ENCODE assay signal across 8 mouse cellular contexts in genomic region chr6:125192016-125192714, GRCm38 (mm10). TPM values are rescaled to one million over a fixed set of nuclear protein-coding genes. Genes with fewer than 3 reads are reported as not detected.
DNase-seq lines count a peak whose midpoint lies in the region; ATAC-seq and TF ChIP-seq lines count a peak whose summit lies in the region.

No protein-coding gene starts in this region.

- no peak for TF ChIP-seq CTCF in E14TG2a.4 (conservative IDR thresholded peaks at IDR 0.05; ENCODE audit: low read length)
- TF ChIP-seq CTCF in liver, postnatal 0 days (IDR thresholded peaks at IDR 0.05; ENCODE audit: low read depth), result no peak

- H3K4me1 ChIP-seq in E14TG2a.4 (replicated peaks; ENCODE audit: low read depth, low read length), result peaks cover 55% of the 10 kb centered on the region
- H3K4me1 ChIP-seq in forebrain, embryonic 13.5 days, result peaks cover 28% of the 10 kb centered on the region
- H3K4me1 ChIP-seq in liver, postnatal 0 days (ENCODE audit: insufficient read depth), result peaks cover 12% of the 10 kb centered on the region
- H3K4me1 ChIP-seq in neural tube, embryonic 14.5 days (ENCODE audit: control insufficient read depth, insufficient read depth, low read length), result peaks cover 6% of the 10 kb centered on the region; the same call in 1 of the 2 replicates

- H3K4me3 ChIP-seq in E14TG2a.4 (replicated peaks; ENCODE audit: low read length), result peak overlapping the region; percentile 96
- peak overlapping the region; percentile 71 for H3K4me3 ChIP-seq in forebrain, embryonic 13.5 days
- H3K4me3 ChIP-seq in liver, postnatal 0 days (ENCODE audit: low read depth, low read length), result peak overlapping the region; percentile 78
- peak overlapping the region; percentile 66 for H3K4me3 ChIP-seq in neural tube, embryonic 14.5 days (ENCODE audit: low read depth, low read length)

- DNase-seq in c-Kit-positive CD71-positive TER-119-positive erythroid progenitor cells, embryonic 14.5 days (ENCODE audit: low spot score), result peak; percentile 94
- peak; percentile 95 for DNase-seq in heart, postnatal 10 days
- DNase-seq in large intestine, adult 2 months (ENCODE audit: low read depth, low spot score), result peak; percentile 88
- DNase-seq in liver, postnatal 0 days, result peak; percentile 95
- peak; percentile 95 for DNase-seq in testis, postnatal 10 days (ENCODE audit: low spot score)

- intact Hi-C loops in heart, postnatal 10 days (cut with DNase I), result loop anchor here (5.0 kb wide), 1 partner anchor 95 kb away; the partner anchor contains the start of gene Chd4

- H3K9ac ChIP-seq in forebrain, embryonic 13.5 days, result peak overlapping the region; percentile 84
- peak overlapping the region; percentile 83 for H3K9ac ChIP-seq in liver, postnatal 0 days (replicated peaks)
- H3K9ac ChIP-seq in neural tube, embryonic 14.5 days (replicated peaks; ENCODE audit: low read depth, low read length), result peak overlapping the region; percentile 70

- H3K4me2 ChIP-seq in forebrain, embryonic 13.5 days, result peak overlapping the region; percentile 92
- peak overlapping the region; percentile 90 for H3K4me2 ChIP-seq in liver, postnatal 0 days (ENCODE audit: low read depth, low read length)
- peak overlapping the region; percentile 90 for H3K4me2 ChIP-seq in neural tube, embryonic 14.5 days (ENCODE audit: low read depth, low read length)

- under 1% methylated on average over 34 of the region's 34 CpGs for WGBS in forebrain, embryonic 13.5 days
- WGBS in large intestine, adult 2 months, result under 1% methylated on average over 34 of the region's 34 CpGs
- under 1% methylated on average over 34 of the region's 34 CpGs for WGBS in liver, postnatal 0 days (ENCODE audit: insufficient replicate concordance)
- under 1% methylated on average over 34 of the region's 34 CpGs for WGBS in neural tube, embryonic 14.5 days

- peak overlapping the region; percentile 99 for H3K27ac ChIP-seq in forebrain, embryonic 13.5 days
- H3K27ac ChIP-seq in liver, postnatal 0 days (ENCODE audit: low read depth), result peak overlapping the region; percentile 100
- H3K27ac ChIP-seq in neural tube, embryonic 14.5 days (ENCODE audit: low read depth, low read length), result peak overlapping the region; percentile 97

- ATAC-seq in forebrain, embryonic 13.5 days, result peak; percentile 94
- peak; percentile 90 for ATAC-seq in liver, postnatal 0 days
- ATAC-seq in neural tube, embryonic 14.5 days (ENCODE audit: low read depth), result peak; percentile 96

- peaks cover 51% of the 10 kb centered on the region for H3K36me3 ChIP-seq in E14TG2a.4 (ENCODE audit: insufficient read depth, low read length)
- H3K36me3 ChIP-seq in forebrain, embryonic 13.5 days (ENCODE audit: poor library complexity, severe bottlenecking), result peaks cover 56% of the 10 kb centered on the region
- H3K36me3 ChIP-seq in liver, postnatal 0 days (replicated peaks; ENCODE audit: insufficient read depth, low read length), result peaks cover 41% of the 10 kb centered on the region
- H3K36me3 ChIP-seq in neural tube, embryonic 14.5 days (ENCODE audit: control insufficient read depth, insufficient read depth, low read length), result peaks cover 12% of the 10 kb centered on the region

- H3K9me3 ChIP-seq in E14TG2a.4 (ENCODE audit: low read length), result no peaks in the 10 kb centered on the region
- no peaks in the 10 kb centered on the region for H3K9me3 ChIP-seq in forebrain, embryonic 13.5 days (replicated peaks)
- no peaks in the 10 kb centered on the region for H3K9me3 ChIP-seq in liver, postnatal 0 days (ENCODE audit: low read length)
- no peaks in the 10 kb centered on the region for H3K9me3 ChIP-seq in neural tube, embryonic 14.5 days (ENCODE audit: control insufficient read depth, low read length)

- H3K27me3 ChIP-seq in E14TG2a.4 (ENCODE audit: insufficient read depth, low read length), result no peaks in the 10 kb centered on the region
- H3K27me3 ChIP-seq in forebrain, embryonic 13.5 days, result no peaks in the 10 kb centered on the region
- no peaks in the 10 kb centered on the region for H3K27me3 ChIP-seq in liver, postnatal 0 days (ENCODE audit: insufficient read depth, low read length)
- H3K27me3 ChIP-seq in neural tube, embryonic 14.5 days (ENCODE audit: control insufficient read depth, insufficient read depth, low read length), result no peaks in the 10 kb centered on the region

- peak; percentile 7; the same call in 1 of the 2 replicates for TF ChIP-seq EP300 in liver, postnatal 0 days (IDR thresholded peaks at IDR 0.05; ENCODE audit: low read depth)

RNA-seq across cellular contexts. Expression of gene Mrpl51, which starts 0.6 kb away (rescaled TPM):
- 193 and 202 TPM in 2 replicates for polyA plus RNA-seq in forebrain, embryonic 13.5 days (2015; fragmentation: Nextera tagmentation; extraction: Ambion mirVana)
- total RNA-seq in heart, postnatal 10 days (2021), result 100 to 1,000 TPM; 272 to 283 TPM
- 83.2 and 95.7 TPM in 2 replicates for polyA plus RNA-seq in large intestine, adult 2 months (2012; rRNA removed)
- polyA plus RNA-seq in liver, postnatal 0 days (2015; fragmentation: Nextera tagmentation; extraction: Ambion mirVana), result 210 and 215 TPM in 2 replicates
- 135 and 138 TPM in 2 replicates for polyA plus RNA-seq in neural tube, embryonic 14.5 days (2014; fragmentation: Nextera tagmentation; extraction: Ambion mirVana)

RNA-seq across cellular contexts. Expression of gene Ncapd2, which starts 0.7 kb away (rescaled TPM):
- polyA plus RNA-seq in forebrain, embryonic 13.5 days (2015; fragmentation: Nextera tagmentation; extraction: Ambion mirVana), result 146 and 153 TPM in 2 replicates
- 10 to 100 TPM; 42.3 to 51.8 TPM for total RNA-seq in heart, postnatal 10 days (2021)
- polyA plus RNA-seq in large intestine, adult 2 months (2012; rRNA removed), result 94.4 and 101 TPM in 2 replicates
- polyA plus RNA-seq in liver, postnatal 0 days (2015; fragmentation: Nextera tagmentation; extraction: Ambion mirVana), result 33.5 and 39.1 TPM in 2 replicates
- 22.6 and 46.4 TPM in 2 replicates for polyA plus RNA-seq in neural tube, embryonic 14.5 days (2014; fragmentation: Nextera tagmentation; extraction: Ambion mirVana)

RNA-seq across cellular contexts. Expression of gene Vamp1, which starts 23.2 kb away (rescaled TPM):
- polyA plus RNA-seq in forebrain, embryonic 13.5 days (2015; fragmentation: Nextera tagmentation; extraction: Ambion mirVana), result 5.4 and 6.3 TPM in 2 replicates
- 1 to 10 TPM; 8.1 to 9.1 TPM for total RNA-seq in heart, postnatal 10 days (2021)
- 13.6 and 15.0 TPM in 2 replicates for polyA plus RNA-seq in large intestine, adult 2 months (2012; rRNA removed)
- polyA plus RNA-seq in liver, postnatal 0 days (2015; fragmentation: Nextera tagmentation; extraction: Ambion mirVana), result 1.4 and 1.7 TPM in 2 replicates
- polyA plus RNA-seq in neural tube, embryonic 14.5 days (2014; fragmentation: Nextera tagmentation; extraction: Ambion mirVana), result 14.1 and 21.2 TPM in 2 replicates

RNA-seq across cellular contexts. Expression of gene Gapdh, which starts 25.9 kb away (rescaled TPM):
- 1,974 and 2,008 TPM in 2 replicates for polyA plus RNA-seq in forebrain, embryonic 13.5 days (2015; fragmentation: Nextera tagmentation; extraction: Ambion mirVana)
- 1,000 to 10,000 TPM; 3,414 to 3,559 TPM for total RNA-seq in heart, postnatal 10 days (2021)
- 3,259 and 4,191 TPM in 2 replicates for polyA plus RNA-seq in large intestine, adult 2 months (2012; rRNA removed)
- 1,355 and 1,565 TPM in 2 replicates for polyA plus RNA-seq in liver, postnatal 0 days (2015; fragmentation: Nextera tagmentation; extraction: Ambion mirVana)
- 1,265 and 1,492 TPM in 2 replicates for polyA plus RNA-seq in neural tube, embryonic 14.5 days (2014; fragmentation: Nextera tagmentation; extraction: Ambion mirVana)

RNA-seq across cellular contexts. Expression of gene Tapbpl, which starts 39.5 kb away (rescaled TPM):
- polyA plus RNA-seq in forebrain, embryonic 13.5 days (2015; fragmentation: Nextera tagmentation; extraction: Ambion mirVana), result 2.2 and 3.1 TPM in 2 replicates
- total RNA-seq in heart, postnatal 10 days (2021), result 1 to 10 TPM; 2.8 to 4.4 TPM
- 58.9 and 64.5 TPM in 2 replicates for polyA plus RNA-seq in large intestine, adult 2 months (2012; rRNA removed)
- 14.4 and 14.7 TPM in 2 replicates for polyA plus RNA-seq in liver, postnatal 0 days (2015; fragmentation: Nextera tagmentation; extraction: Ambion mirVana)
- 5.0 and 5.1 TPM in 2 replicates for polyA plus RNA-seq in neural tube, embryonic 14.5 days (2014; fragmentation: Nextera tagmentation; extraction: Ambion mirVana)

Comparison
In these comparisons a context has a peak if more than half of its experiments do, and no peak if none do; other contexts are left out.
1. Peak in every context shown above with its lines: DNase-seq, ATAC-seq, H3K4me3 ChIP-seq and H3K27ac ChIP-seq.